Mouse (Mus musculus) forebrain, embryonic 16.5 days (tissue): Measurements from ENCODE around the gene Hivep1. TPM values are rescaled to one million over a fixed set of nuclear protein-coding genes. Genes with fewer than 3 reads are reported as not detected.

Source experiments
- ATAC-seq: fragments of 200-750 bp; cut with Nextera tagmentation; 2 replicates; pipeline ENCODE4 v1.8.0; 2017; ENCODE audit warnings: mild to moderate bottlenecking, moderate library complexity
- H3K27ac ChIP-seq: fragments of 300-500 bp; sonication (generic); 2 replicates; pipeline ENCODE4 v1.5.1; 2014; ENCODE audit warnings: low read length, control low read depth
- H3K27me3 ChIP-seq: fragments of 300-500 bp; sonication (generic); replicated peaks from 2 replicates; pipeline ENCODE4 v1.6.1; 2014; ENCODE audit warnings: low read length; ENCODE audit not compliant: control insufficient read depth, insufficient read depth
- H3K36me3 ChIP-seq: fragments of 300-500 bp; sonication (generic); 2 replicates; pipeline ENCODE4 v1.6.1; 2014; ENCODE audit not compliant: control insufficient read depth, insufficient read depth
- H3K4me1 ChIP-seq: fragments of 300-500 bp; sonication (generic); replicated peaks from 2 replicates; pipeline ENCODE4 v1.6.1; 2014; ENCODE audit warnings: low read length; ENCODE audit not compliant: control insufficient read depth, insufficient read depth
- H3K4me2 ChIP-seq: fragments of 300-500 bp; sonication (generic); 2 replicates; pipeline ENCODE4 v1.6.1; 2014; ENCODE audit warnings: mild to moderate bottlenecking, low read length, control low read depth
- H3K4me3 ChIP-seq: fragments of 300-500 bp; sonication (generic); replicated peaks from 2 replicates; pipeline ENCODE4 v1.5.1; 2014; ENCODE audit warnings: mild to moderate bottlenecking, low read length, control low read depth
- H3K9ac ChIP-seq: fragments of 300-500 bp; sonication (generic); replicated peaks from 2 replicates; pipeline ENCODE4 v1.6.1; 2014; ENCODE audit warnings: low read depth, low read length, control low read depth
- H3K9me3 ChIP-seq: fragments of 300-500 bp; sonication (generic); 2 replicates; pipeline ENCODE4 v1.6.1; 2016; ENCODE audit warnings: low read length; ENCODE audit not compliant: control insufficient read depth
- WGBS: fragments of 180-500 bp; shearing (Covaris S2); extraction: QIAGEN DNeasy Blood & Tissue Kit; methylation state at CpG from one replicate; pipeline ENCODE4 v1.1.7; 2014; 5-methylcytosine and 5-hydroxymethylcytosine counted together
- polyA plus RNA-seq: library from polyadenylated mRNA; unstranded; fragments of >200 nt; fragmentation: Nextera tagmentation; extraction: Ambion mirVana; gene quantifications from 2 replicates; pipeline ENCODE4 v1.2.1, GENCODE M21; 2015

Hivep1 gene
- polyA plus RNA-seq, 1 experiment from 2014 or later: 16.6 TPM

DNA sequence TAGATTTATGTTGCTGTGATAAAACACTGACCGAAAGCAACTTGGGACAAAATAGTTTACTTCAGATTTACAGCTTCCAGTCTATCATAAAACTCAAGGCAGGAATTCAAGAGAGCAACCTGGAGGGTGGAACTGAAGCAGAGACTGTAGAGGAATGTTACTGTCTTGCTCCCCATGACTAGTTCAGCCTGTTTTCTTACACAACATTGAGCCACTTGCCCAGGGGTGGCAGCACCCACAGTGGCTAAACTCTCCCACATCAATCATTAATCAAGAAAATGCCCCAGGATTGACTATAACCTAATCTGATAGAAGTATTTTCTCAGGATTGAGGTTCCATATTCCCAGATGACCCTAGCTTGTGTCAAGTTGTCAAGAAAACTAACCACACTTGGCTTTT lies 119.0 kb downstream of the Hivep1 start:
- peaks cover 5% of the 10 kb centered on the region; the same call in 1 of the 2 replicates for H3K4me1 ChIP-seq
- H3K9me3 ChIP-seq: no peaks in the 10 kb centered on the region
- H3K4me3 ChIP-seq: no peak overlapping the region
- H3K27ac ChIP-seq: no peak overlapping the region
- no peak overlapping the region for H3K9ac ChIP-seq
- 96% methylated on average over 1 of the region's 1 CpGs for WGBS
- H3K27me3 ChIP-seq: no peaks in the 10 kb centered on the region
- ATAC-seq: no peak
- no peaks in the 10 kb centered on the region for H3K36me3 ChIP-seq
- H3K4me2 ChIP-seq: no peak overlapping the region

DNA sequence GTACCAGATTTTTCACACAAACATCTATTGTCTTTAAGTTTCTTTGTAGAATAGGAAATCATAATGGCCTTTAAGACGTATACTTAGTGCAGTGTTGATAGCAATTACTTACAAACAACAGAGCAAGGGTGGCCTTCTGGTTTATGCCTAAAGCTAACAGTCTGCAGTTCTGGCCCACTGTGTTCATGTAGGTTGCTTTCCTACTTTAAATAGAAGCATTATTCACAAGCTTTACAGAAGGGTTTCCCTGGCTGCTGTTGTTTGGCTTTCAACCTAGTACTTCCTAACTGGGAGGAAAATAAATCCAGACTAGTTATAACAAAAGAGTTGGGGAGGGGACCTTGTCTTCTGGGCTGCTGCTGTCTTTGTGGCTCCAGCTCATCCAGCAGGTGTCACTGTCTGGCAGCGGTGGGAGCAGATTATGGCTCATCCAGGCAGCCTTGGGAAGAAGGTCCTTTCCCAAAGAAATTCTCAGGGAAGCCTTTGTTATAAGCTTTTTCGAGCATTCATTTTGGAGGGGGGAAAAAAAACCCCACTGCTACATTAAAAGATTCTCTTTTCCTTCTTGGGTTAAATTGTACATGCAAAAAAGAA lies 123.1 kb downstream of the Hivep1 start:
- no peaks in the 10 kb centered on the region for H3K27me3 ChIP-seq
- H3K9me3 ChIP-seq: no peaks in the 10 kb centered on the region
- H3K4me2 ChIP-seq: no peak overlapping the region
- H3K4me1 ChIP-seq: peaks cover 5% of the 10 kb centered on the region; the same call in 1 of the 2 replicates
- H3K36me3 ChIP-seq: no peaks in the 10 kb centered on the region; the same call in 1 of the 2 replicates
- H3K9ac ChIP-seq: no peak overlapping the region
- ATAC-seq: no peak
- 18% methylated on average over 3 of the region's 3 CpGs for WGBS
- no peak overlapping the region for H3K4me3 ChIP-seq
- no peak overlapping the region for H3K27ac ChIP-seq

GRCm38 (mm10) chr13:42182635-42183034 lies 130.8 kb downstream of the Hivep1 start:
- Histone ChIP-seq H3K27me3 (no peaks in the 10 kb centered on the region), H3K36me3 (peaks cover 8% of the 10 kb centered on the region), H3K4me3 (no peak overlapping the region), H3K4me2 (no peak overlapping the region), H3K4me1 (no peaks in the 10 kb centered on the region), H3K9me3 (no peaks in the 10 kb centered on the region), H3K27ac (no peak overlapping the region), H3K9ac (no peak overlapping the region)
- 85% methylated on average over 5 of the region's 5 CpGs for WGBS
- ATAC-seq: no peak

DNA sequence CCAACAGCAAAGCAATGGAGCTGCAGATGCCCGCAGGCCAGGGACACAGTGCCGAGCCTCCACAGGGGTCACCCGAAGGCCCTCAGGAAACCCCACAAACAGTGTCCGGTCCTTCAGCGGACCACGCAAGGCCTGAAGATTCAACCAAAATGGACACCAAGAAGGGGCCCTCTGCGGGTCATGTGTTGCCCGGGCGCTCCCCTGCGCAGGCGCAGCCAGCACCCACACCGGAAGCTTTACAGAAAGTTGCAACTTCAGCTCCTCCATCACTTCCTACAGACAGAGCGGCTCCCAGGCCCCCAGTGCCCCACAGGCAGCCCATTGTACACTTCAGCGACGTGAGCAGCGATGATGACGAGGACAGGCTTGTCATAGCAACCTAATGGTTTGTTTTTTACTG lies 132.3 kb downstream of the Hivep1 start:
- Histone ChIP-seq H3K27me3 (no peaks in the 10 kb centered on the region), H3K9ac (no peak overlapping the region), H3K36me3 (peaks cover 8% of the 10 kb centered on the region; the same call in 1 of the 2 replicates), H3K4me1 (no peaks in the 10 kb centered on the region), H3K9me3 (no peaks in the 10 kb centered on the region), H3K4me2 (no peak overlapping the region), H3K27ac (no peak overlapping the region), H3K4me3 (no peak overlapping the region)
- WGBS: 97% methylated on average over 17 of the region's 17 CpGs
- no peak for ATAC-seq

DNA sequence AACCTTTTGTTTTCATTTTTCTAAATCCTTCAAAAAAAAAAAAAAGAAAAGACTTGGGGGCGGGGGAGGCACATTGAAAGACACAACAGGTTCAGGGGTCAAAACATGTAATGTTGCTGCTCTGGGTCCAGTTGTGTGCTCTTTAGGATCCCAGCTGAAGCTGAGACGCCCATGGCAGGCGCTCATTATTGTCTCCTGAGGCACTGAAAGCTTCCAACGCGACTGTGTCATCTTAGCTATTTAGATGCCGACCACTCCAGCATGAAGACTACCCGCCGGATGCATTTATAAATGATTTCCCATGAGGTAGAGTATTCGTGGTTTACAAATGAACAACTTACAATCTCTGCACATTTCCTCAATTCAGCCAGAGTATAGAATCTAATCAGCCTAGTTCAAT lies 141.2 kb downstream of the Hivep1 start:
- Histone ChIP-seq H3K4me1 (0 out of 2 replicates have a peak, but pooled peaks cover 3% of the 10 kb centered on the region), H3K4me3 (no peak overlapping the region), H3K4me2 (no peak overlapping the region), H3K36me3 (no peaks in the 10 kb centered on the region), H3K27ac (no peak overlapping the region), H3K9ac (no peak overlapping the region), H3K27me3 (no peaks in the 10 kb centered on the region), H3K9me3 (no peaks in the 10 kb centered on the region)
- no peak for ATAC-seq
- 11% methylated on average over 9 of the region's 9 CpGs for WGBS

DNA sequence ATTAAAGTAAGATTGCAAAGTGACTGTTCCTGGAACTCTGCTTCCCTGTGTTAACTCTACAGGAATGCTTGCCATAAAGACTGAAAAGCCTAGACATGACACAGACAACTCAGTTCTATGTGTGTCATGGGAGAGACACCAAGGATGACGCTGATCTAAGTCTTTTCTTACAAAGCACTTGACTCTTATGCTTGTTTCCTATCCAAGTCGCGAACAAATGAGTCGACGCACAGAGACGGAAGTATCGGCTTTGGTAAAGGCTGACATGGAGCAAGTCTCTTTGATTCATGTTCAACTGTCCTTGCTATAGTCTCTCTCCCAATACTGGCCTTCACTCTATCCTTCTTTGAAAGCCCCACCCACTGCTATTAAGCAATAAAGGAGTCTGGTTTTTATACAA lies 143.8 kb downstream of the Hivep1 start:
- no peak for ATAC-seq
- no peaks in the 10 kb centered on the region for H3K27me3 ChIP-seq
- no peaks in the 10 kb centered on the region for H3K9me3 ChIP-seq
- H3K27ac ChIP-seq: no peak overlapping the region
- H3K4me3 ChIP-seq: no peak overlapping the region
- no peak overlapping the region for H3K4me2 ChIP-seq
- WGBS: 91% methylated on average over 7 of the region's 7 CpGs
- 0 out of 2 replicates have a peak, but pooled peaks cover 3% of the 10 kb centered on the region for H3K4me1 ChIP-seq
- no peak overlapping the region for H3K9ac ChIP-seq
- H3K36me3 ChIP-seq: no peaks in the 10 kb centered on the region

- ATAC-seq: no peak
- 87% methylated on average over 2 of the region's 2 CpGs for WGBS
- H3K4me3 ChIP-seq: no peak overlapping the region
- H3K9ac ChIP-seq: no peak overlapping the region
- H3K27me3 ChIP-seq: no peaks in the 10 kb centered on the region
- no peak overlapping the region for H3K4me2 ChIP-seq
- H3K9me3 ChIP-seq: no peaks in the 10 kb centered on the region
- no peak overlapping the region for H3K27ac ChIP-seq
- no peaks in the 10 kb centered on the region for H3K36me3 ChIP-seq
- 0 out of 2 replicates have a peak, but pooled peaks cover 3% of the 10 kb centered on the region for H3K4me1 ChIP-seq
These were observed 145.8 kb downstream of the Hivep1 start for GRCm38 (mm10) chr13:42197656-42198055.

DNA sequence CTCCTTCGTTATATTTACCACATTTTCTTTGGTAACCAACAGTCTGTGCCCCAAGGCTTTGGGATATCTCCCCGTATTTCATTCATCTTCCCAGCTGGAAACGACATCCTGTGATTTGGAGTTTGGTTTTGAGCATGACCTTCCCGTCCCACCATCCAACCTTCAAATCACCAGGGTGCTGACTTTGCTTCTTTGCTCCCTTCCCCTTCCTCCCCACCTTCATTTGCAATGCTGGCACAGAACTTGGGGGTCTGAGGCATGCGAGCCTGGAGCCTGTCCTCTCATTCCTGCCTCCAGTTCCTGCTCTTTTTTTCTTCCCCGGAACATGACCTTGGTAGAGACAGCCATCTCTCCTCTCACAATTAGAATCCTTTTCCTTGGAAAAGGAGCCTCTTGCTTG lies 161.7 kb downstream of the Hivep1 start:
- Histone ChIP-seq H3K4me2 (no peak overlapping the region), H3K9me3 (no peaks in the 10 kb centered on the region), H3K4me1 (no peaks in the 10 kb centered on the region), H3K36me3 (no peaks in the 10 kb centered on the region), H3K27ac (no peak overlapping the region), H3K4me3 (no peak overlapping the region), H3K27me3 (no peaks in the 10 kb centered on the region), H3K9ac (no peak overlapping the region)
- no peak for ATAC-seq
- 88% methylated on average over 6 of the region's 6 CpGs for WGBS

DNA sequence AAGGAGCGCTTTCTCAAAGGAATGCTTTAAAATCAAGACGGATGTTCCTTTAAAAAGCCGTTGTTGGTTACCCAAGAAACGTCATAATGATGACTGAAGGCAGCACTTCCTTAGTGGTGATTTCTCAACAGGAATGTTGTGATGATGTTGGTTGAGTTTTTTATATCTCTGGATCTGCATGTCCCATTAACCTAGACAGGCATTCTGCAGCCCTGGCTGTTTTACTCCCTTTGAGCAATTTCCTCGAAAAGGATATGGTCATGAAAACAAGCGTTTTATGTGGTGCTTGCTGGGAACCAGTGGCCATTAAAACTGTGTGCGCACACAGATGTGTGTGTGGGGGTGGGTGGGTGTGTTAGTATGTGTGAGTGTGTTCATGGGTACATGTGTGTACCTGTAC lies 170.6 kb downstream of the Hivep1 start:
- H3K4me3 ChIP-seq: no peak overlapping the region
- 0 out of 2 replicates have a peak, but pooled peaks cover 2% of the 10 kb centered on the region for H3K4me1 ChIP-seq
- H3K9ac ChIP-seq: no peak overlapping the region
- 96% methylated on average over 7 of the region's 7 CpGs for WGBS
- no peak for ATAC-seq
- no peaks in the 10 kb centered on the region for H3K9me3 ChIP-seq
- H3K36me3 ChIP-seq: no peaks in the 10 kb centered on the region
- no peak overlapping the region for H3K4me2 ChIP-seq
- no peak overlapping the region for H3K27ac ChIP-seq
- H3K27me3 ChIP-seq: no peaks in the 10 kb centered on the region

- 94% methylated on average over 10 of the region's 10 CpGs for WGBS
- Histone ChIP-seq H3K4me2 (no peak overlapping the region), H3K27me3 (no peaks in the 10 kb centered on the region), H3K9ac (no peak overlapping the region), H3K4me3 (no peak overlapping the region), H3K27ac (no peak overlapping the region), H3K36me3 (no peaks in the 10 kb centered on the region), H3K4me1 (0 out of 2 replicates have a peak, but pooled peaks cover 2% of the 10 kb centered on the region), H3K9me3 (no peaks in the 10 kb centered on the region)
- no peak for ATAC-seq
These were observed 177.0 kb downstream of the Hivep1 start for GRCm38 (mm10) chr13:42228849-42229248.
